Mouse (Mus musculus) intestine, embryonic 16.5 days (tissue): ENCODE measurements around the gene Negr1. TPM values are rescaled to one million over a fixed set of nuclear protein-coding genes. Genes with fewer than 3 reads are reported as not detected.

ENCODE experiments used
- ATAC-seq: fragments of 200-750 bp; cut with Nextera tagmentation; 2 replicates; pipeline ENCODE4 v1.8.0; 2017; ENCODE audit warnings: moderate TSS enrichment, moderate library complexity
- H3K27ac ChIP-seq: fragments of 300-500 bp; sonication (generic); 2 replicates; pipeline ENCODE4 v1.5.1; 2014; ENCODE audit warnings: mild to moderate bottlenecking, low read length
- H3K27me3 ChIP-seq: fragments of 300-500 bp; sonication (generic); replicated peaks from 2 replicates; pipeline ENCODE4 v1.6.1; 2014; ENCODE audit warnings: low read length, control low read depth, mixed read lengths; ENCODE audit not compliant: control insufficient read depth, insufficient read depth
- H3K36me3 ChIP-seq: fragments of 300-500 bp; sonication (generic); 2 replicates; pipeline ENCODE4 v1.6.1; 2014; ENCODE audit warnings: low read length, control low read depth; ENCODE audit not compliant: control insufficient read depth, insufficient read depth
- H3K4me1 ChIP-seq: fragments of 300-500 bp; sonication (generic); 2 replicates; pipeline ENCODE4 v1.6.1; 2014; ENCODE audit warnings: low read length, control low read depth, mixed read lengths; ENCODE audit not compliant: control insufficient read depth, insufficient read depth
- H3K4me2 ChIP-seq: fragments of 300-500 bp; sonication (generic); 2 replicates; pipeline ENCODE4 v1.6.1; 2014; ENCODE audit warnings: low read depth, low read length, control low read depth
- H3K4me3 ChIP-seq: fragments of 300-500 bp; sonication (generic); 2 replicates; pipeline ENCODE4 v1.5.1; 2014; ENCODE audit warnings: mild to moderate bottlenecking, low read length
- H3K9ac ChIP-seq: fragments of 300-500 bp; sonication (generic); 2 replicates; pipeline ENCODE4 v1.6.1; 2014; ENCODE audit warnings: low read depth, low read length
- H3K9me3 ChIP-seq: fragments of 300-500 bp; sonication (generic); 2 replicates; pipeline ENCODE4 v1.6.1; 2016; ENCODE audit warnings: low read length, control low read depth; ENCODE audit not compliant: control insufficient read depth
- WGBS: fragments of 180-500 bp; shearing (Covaris S2); extraction: QIAGEN DNeasy Blood & Tissue Kit; methylation state at CpG from one replicate; pipeline ENCODE4 v1.1.7; 2014; 5-methylcytosine and 5-hydroxymethylcytosine counted together
- polyA plus RNA-seq: library from polyadenylated mRNA; unstranded; fragments of >200 nt; fragmentation: Nextera tagmentation; extraction: Ambion mirVana; gene quantifications from 2 replicates; pipeline ENCODE4 v1.2.1, GENCODE M21; 2015

Negr1 gene
- polyA plus RNA-seq, 1 experiment from 2014 or later = 2.5 TPM

GRCm38 (mm10) chr3:156648378-156648777 lies 86.8 kb downstream of the Negr1 start:
- H3K27ac ChIP-seq = no peak overlapping the region
- H3K9me3 ChIP-seq = no peaks in the 10 kb centered on the region
- 77% methylated on average over 3 of the region's 3 CpGs for WGBS
- H3K9ac ChIP-seq = no peak overlapping the region
- H3K4me3 ChIP-seq = no peak overlapping the region
- H3K4me1 ChIP-seq = no peaks in the 10 kb centered on the region
- no peaks in the 10 kb centered on the region for H3K27me3 ChIP-seq
- no peak overlapping the region for H3K4me2 ChIP-seq
- no peak for ATAC-seq
- H3K36me3 ChIP-seq = no peaks in the 10 kb centered on the region

DNA sequence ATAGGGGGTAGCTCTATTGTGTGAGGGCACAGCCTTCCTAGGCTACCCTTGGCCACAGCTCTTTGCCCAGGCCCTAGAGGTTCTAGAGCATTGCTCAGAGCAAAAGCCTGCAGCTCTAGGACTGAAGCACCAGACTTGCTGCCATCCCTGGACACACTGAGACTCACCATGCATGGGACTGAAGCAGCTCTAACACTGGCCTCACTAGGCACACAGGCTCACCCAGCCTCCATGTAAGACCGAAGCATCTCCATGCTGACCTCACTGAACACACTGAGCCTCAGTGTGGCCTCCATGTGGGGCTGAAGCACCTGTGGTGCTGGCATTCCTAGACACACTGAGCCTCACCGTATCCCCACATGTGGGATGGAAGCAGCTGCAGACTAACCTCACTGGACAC lies 101.0 kb downstream of the Negr1 start:
- 90% methylated on average over 2 of the region's 2 CpGs for WGBS
- ATAC-seq = no peak
- Histone ChIP-seq H3K27me3 (no peaks in the 10 kb centered on the region), H3K4me1 (no peaks in the 10 kb centered on the region), H3K4me3 (no peak overlapping the region), H3K36me3 (no peaks in the 10 kb centered on the region), H3K4me2 (no peak overlapping the region), H3K9me3 (no peaks in the 10 kb centered on the region), H3K9ac (no peak overlapping the region), H3K27ac (no peak overlapping the region)

GRCm38 (mm10) chr3:156672560-156672959 lies 111.0 kb downstream of the Negr1 start:
- Histone ChIP-seq H3K9me3 (no peaks in the 10 kb centered on the region), H3K4me2 (no peak overlapping the region), H3K4me1 (no peaks in the 10 kb centered on the region), H3K27me3 (no peaks in the 10 kb centered on the region), H3K27ac (no peak overlapping the region), H3K9ac (no peak overlapping the region), H3K36me3 (no peaks in the 10 kb centered on the region), H3K4me3 (no peak overlapping the region)
- no peak for ATAC-seq
- WGBS = 84% methylated on average over 3 of the region's 3 CpGs

- Histone ChIP-seq H3K4me1 (no peaks in the 10 kb centered on the region), H3K4me2 (no peak overlapping the region), H3K9ac (no peak overlapping the region), H3K9me3 (no peaks in the 10 kb centered on the region), H3K4me3 (no peak overlapping the region), H3K36me3 (no peaks in the 10 kb centered on the region), H3K27ac (no peak overlapping the region), H3K27me3 (no peaks in the 10 kb centered on the region)
- WGBS = 93% methylated on average over 5 of the region's 5 CpGs
- no peak for ATAC-seq
Observed at GRCm38 (mm10) chr3:156690059-156690605, 128.5 kb downstream of the Negr1 start.

GRCm38 (mm10) chr3:156698687-156699086 lies 137.1 kb downstream of the Negr1 start:
- H3K4me3 ChIP-seq = no peak overlapping the region
- H3K4me1 ChIP-seq = no peaks in the 10 kb centered on the region
- H3K9ac ChIP-seq = no peak overlapping the region
- no peaks in the 10 kb centered on the region for H3K36me3 ChIP-seq
- H3K9me3 ChIP-seq = no peaks in the 10 kb centered on the region
- H3K27ac ChIP-seq = no peak overlapping the region
- ATAC-seq = no peak
- no peaks in the 10 kb centered on the region for H3K27me3 ChIP-seq
- WGBS = 83% methylated on average over 1 of the region's 1 CpGs
- no peak overlapping the region for H3K4me2 ChIP-seq

DNA sequence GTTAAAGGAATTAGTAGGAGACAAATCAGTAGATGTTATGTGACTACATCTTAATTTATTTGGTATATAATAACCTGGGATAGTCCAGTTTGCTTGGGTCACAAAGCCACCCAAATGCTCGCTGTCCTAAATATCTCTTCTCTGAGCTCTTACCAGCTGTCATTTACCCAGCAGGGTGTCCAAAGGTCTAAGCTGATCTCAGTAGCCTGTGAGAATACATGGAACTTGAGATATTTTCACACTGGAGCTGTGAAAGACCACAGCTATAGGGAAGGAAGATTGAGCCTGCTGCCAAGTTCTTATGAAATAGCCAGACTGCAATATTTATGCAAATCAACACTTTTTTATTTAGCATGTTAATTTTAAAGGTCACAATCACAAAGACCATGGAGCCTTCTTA lies 141.6 kb downstream of the Negr1 start:
- WGBS = 77% methylated on average over 1 of the region's 1 CpGs
- Histone ChIP-seq H3K4me1 (no peaks in the 10 kb centered on the region), H3K27me3 (no peaks in the 10 kb centered on the region), H3K27ac (no peak overlapping the region), H3K36me3 (no peaks in the 10 kb centered on the region), H3K9ac (no peak overlapping the region), H3K9me3 (no peaks in the 10 kb centered on the region), H3K4me3 (no peak overlapping the region), H3K4me2 (no peak overlapping the region)
- ATAC-seq = no peak

- Histone ChIP-seq H3K27me3 (no peaks in the 10 kb centered on the region), H3K4me3 (no peak overlapping the region), H3K4me2 (no peak overlapping the region), H3K4me1 (no peaks in the 10 kb centered on the region), H3K9ac (no peak overlapping the region), H3K27ac (no peak overlapping the region), H3K36me3 (no peaks in the 10 kb centered on the region), H3K9me3 (no peaks in the 10 kb centered on the region)
- ATAC-seq = no peak
- 50% methylated on average over 5 of the region's 5 CpGs for WGBS
Observed at GRCm38 (mm10) chr3:156710240-156710639, 148.6 kb downstream of the Negr1 start.

DNA sequence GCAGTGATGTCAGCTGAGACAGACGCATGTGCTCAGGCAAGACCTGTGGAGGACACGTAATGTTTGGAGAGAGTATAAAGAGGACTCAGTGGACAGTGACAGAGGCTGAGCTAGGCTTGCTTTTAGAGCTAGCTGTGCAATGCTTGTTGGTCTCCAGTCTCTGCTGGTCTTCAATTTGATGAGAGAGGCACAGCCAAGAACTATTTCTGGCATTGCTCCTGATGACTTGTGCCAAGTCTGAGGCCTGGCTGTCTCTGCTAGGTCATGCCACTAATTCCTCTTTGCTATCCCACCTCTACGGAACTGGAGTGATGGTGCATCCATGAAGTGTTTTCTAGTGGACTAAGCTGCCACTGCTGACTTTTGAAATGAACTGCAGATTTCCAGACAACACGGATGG lies 149.1 kb downstream of the Negr1 start:
- ATAC-seq = no peak
- Histone ChIP-seq H3K36me3 (no peaks in the 10 kb centered on the region), H3K4me3 (no peak overlapping the region), H3K4me2 (no peak overlapping the region), H3K4me1 (no peaks in the 10 kb centered on the region), H3K9ac (no peak overlapping the region), H3K27me3 (no peaks in the 10 kb centered on the region), H3K27ac (no peak overlapping the region), H3K9me3 (no peaks in the 10 kb centered on the region)
- WGBS = 67% methylated on average over 4 of the region's 4 CpGs

- no peaks in the 10 kb centered on the region for H3K36me3 ChIP-seq
- H3K27ac ChIP-seq = no peak overlapping the region
- H3K27me3 ChIP-seq = no peaks in the 10 kb centered on the region
- no peaks in the 10 kb centered on the region for H3K4me1 ChIP-seq
- no peaks in the 10 kb centered on the region for H3K9me3 ChIP-seq
- no peak overlapping the region for H3K4me2 ChIP-seq
- ATAC-seq = no peak
- no peak overlapping the region for H3K9ac ChIP-seq
- no peak overlapping the region for H3K4me3 ChIP-seq
Observed at GRCm38 (mm10) chr3:156736335-156736734, 174.7 kb downstream of the Negr1 start.

DNA sequence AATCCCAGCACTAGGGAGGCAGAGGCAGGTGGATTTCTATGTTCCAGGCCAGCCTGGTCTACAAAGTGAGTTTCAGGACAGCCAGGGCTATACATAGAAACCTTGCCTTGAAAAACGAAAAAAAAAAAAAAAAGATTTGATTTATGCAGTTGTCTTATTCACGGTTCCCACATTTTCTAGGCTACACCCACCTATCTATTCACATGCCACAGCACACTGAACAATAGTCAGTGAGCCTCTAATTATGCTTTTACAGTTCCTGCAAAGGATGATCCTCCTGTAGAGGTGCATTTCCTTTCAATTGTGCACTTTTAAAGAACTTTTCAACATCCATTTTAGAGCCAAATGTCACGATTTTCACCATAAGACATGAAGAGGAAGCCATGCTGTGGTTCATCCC lies 177.9 kb downstream of the Negr1 start:
- no peak for ATAC-seq
- Histone ChIP-seq H3K4me3 (no peak overlapping the region), H3K36me3 (no peaks in the 10 kb centered on the region), H3K27me3 (no peaks in the 10 kb centered on the region), H3K27ac (no peak overlapping the region), H3K9ac (no peak overlapping the region), H3K9me3 (no peaks in the 10 kb centered on the region), H3K4me1 (no peaks in the 10 kb centered on the region), H3K4me2 (no peak overlapping the region)
- 73% methylated on average over 3 of the region's 3 CpGs for WGBS
